Mouse (Mus musculus) macrophage (primary cell): ENCODE measurements around the gene Ddx3y. TPM values are rescaled to one million over a fixed set of nuclear protein-coding genes. Genes with fewer than 3 reads are reported as not detected.

Source experiments
- H3K27ac ChIP-seq: fragments of 350-480 bp; formaldehyde crosslinking; 2 replicates; pipeline ENCODE4 v1.9.0; 2021
- H3K36me3 ChIP-seq: fragments of 350-480 bp; formaldehyde crosslinking; 2 replicates; pipeline ENCODE4 v1.9.0; 2021; ENCODE audit errors: inconsistent target
- H3K4me3 ChIP-seq: fragments of 350-480 bp; formaldehyde crosslinking; 2 replicates; pipeline ENCODE4 v1.9.0; 2021; ENCODE audit errors: inconsistent target
- H3K79me2 ChIP-seq: fragments of 350-480 bp; formaldehyde crosslinking; 2 replicates; pipeline ENCODE4 v1.9.0; 2021; ENCODE audit errors: inconsistent target
- WGBS: methylation state at CpG from one replicate; pipeline ENCODE4 v1.1.7; 2026; ENCODE audit warnings: inconsistent platforms; ENCODE audit not compliant: missing documents; 5-methylcytosine and 5-hydroxymethylcytosine counted together
- polyA plus RNA-seq: library from polyadenylated mRNA; stranded (reverse); fragments of 250-400 nt; gene quantifications from 3 replicates; pipeline ENCODE4 v1.2.4, GENCODE M21; 2018; ENCODE audit warnings: inconsistent platforms
- total RNA-seq, 78 experiments: library from RNA; depleted of rRNA; stranded (reverse); fragments of 250-400 nt; gene quantifications; 1 replicate in 9 of 78; 2 replicates in 24 of 78; 3 replicates in 43 of 78; 4 replicates in 2 of 78; pipeline ENCODE4 v1.2.4; 2018; ENCODE audit warnings: inconsistent platforms in 56 of 78

Ddx3y gene
- total RNA-seq (2018; cell fraction: chromatin; rRNA removed): 1 to 10 TPM in 1 of 26 experiments, not detected in 25; 4.0 TPM
- not detected for total RNA-seq (2018; cell fraction: cytosol; rRNA removed)
- under 1 TPM in 1 of 26 experiments, not detected in 25; 0.86 TPM for total RNA-seq (2018; cell fraction: nucleus; rRNA removed)
- polyA plus RNA-seq: not detected in 3 replicates

- no CpG with 5 or more reads among the region's 31 CpGs for WGBS
- Histone ChIP-seq H3K4me3 (peak within 1 kb of the TSS; percentile 24), H3K27ac (0 out of 2 replicates have a peak within 1 kb of the TSS, but pooled peaks have one; percentile 13), H3K79me2 (peaks cover 16% of the 10 kb centered on the region; the same call in 1 of the 2 replicates), H3K36me3 (no peaks in the 10 kb centered on the region)
Observed at GRCm38 (mm10) chrY:1286171-1286795, at the start of gene Ddx3y. Gene Ddx3y, minus strand, starts transcription at chrY:1286629.

- no peak overlapping the region for H3K4me3 ChIP-seq
Observed at GRCm38 (mm10) chrY:1293708-1294107, 7.3 kb upstream of the Ddx3y start.

GRCm38 (mm10) chrY:1285735-1286134 lies 694 bp downstream of the Ddx3y start:
- 0% methylated on average over 3 of the region's 12 CpGs for WGBS
- Histone ChIP-seq H3K79me2 (peaks cover 16% of the 10 kb centered on the region; the same call in 1 of the 2 replicates), H3K36me3 (no peaks in the 10 kb centered on the region), H3K27ac (0 out of 2 replicates have a peak overlapping the region, but pooled peaks have one; percentile 13), H3K4me3 (peak overlapping the region; percentile 24)

More at GRCm38 (mm10) chrY:1293708-1294107, 7.3 kb upstream of the Ddx3y start:
- H3K27ac ChIP-seq: no peak overlapping the region
- H3K36me3 ChIP-seq: no peaks in the 10 kb centered on the region
- no peaks in the 10 kb centered on the region for H3K79me2 ChIP-seq

DNA sequence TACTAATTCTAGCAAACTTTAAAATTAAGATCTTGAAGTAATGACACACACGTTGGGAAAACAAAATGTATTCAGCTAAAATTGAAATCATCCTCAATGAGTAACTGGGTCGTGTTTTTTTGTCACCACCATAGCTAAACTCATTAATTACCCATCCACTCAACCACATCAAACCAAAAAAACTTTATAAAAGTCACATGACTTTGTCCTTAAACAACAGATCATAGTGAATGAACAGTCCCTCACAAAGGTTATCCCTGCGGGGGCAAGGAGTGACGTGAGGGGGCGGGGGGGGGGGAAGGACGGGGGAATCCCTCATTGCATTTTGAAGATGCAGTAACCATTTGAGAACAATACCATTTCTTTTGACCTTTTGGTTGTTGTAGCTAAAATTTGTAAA lies 40.3 kb downstream of the Ddx3y start:
- Histone ChIP-seq H3K4me3 (no peak overlapping the region), H3K36me3 (no peaks in the 10 kb centered on the region), H3K79me2 (peaks cover 13% of the 10 kb centered on the region; the same call in 1 of the 2 replicates), H3K27ac (no peak overlapping the region)
- no CpG with 5 or more reads among the region's 6 CpGs for WGBS

DNA sequence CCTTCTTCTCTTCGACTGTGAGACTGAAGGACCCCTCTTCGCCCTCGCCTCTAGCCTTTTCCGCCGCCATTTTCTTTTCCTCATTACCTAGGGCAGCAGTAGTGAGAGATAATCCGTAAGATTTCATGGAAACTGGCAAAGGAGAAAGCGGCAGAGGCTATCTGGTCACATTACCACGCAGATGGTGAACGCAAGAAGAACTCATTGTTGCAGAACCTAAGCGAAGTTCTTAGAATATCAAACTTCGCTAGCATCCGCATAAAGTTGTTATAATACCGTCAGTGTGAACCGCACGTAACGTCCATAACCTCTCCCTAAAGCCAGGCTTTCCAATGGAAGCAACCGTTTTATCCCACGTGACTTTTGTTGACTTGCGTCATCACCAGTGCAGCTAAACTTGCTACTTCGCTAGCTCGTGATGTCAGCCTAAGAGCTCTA lies 41.0 kb downstream of the Ddx3y start, which contains the start of gene Uty:
TSS of gene Uty (minus strand) at position 334 of the 438 bp plus-strand sequence.
- H3K79me2 ChIP-seq: peaks cover 13% of the 10 kb centered on the region; the same call in 1 of the 2 replicates
- H3K27ac ChIP-seq: peak within 1 kb of the TSS; percentile 29
- H3K4me3 ChIP-seq: peak within 1 kb of the TSS; percentile 22; the same call in 1 of the 2 replicates
- no peaks in the 10 kb centered on the region for H3K36me3 ChIP-seq
- 0% methylated on average over 6 of the region's 21 CpGs for WGBS

DNA sequence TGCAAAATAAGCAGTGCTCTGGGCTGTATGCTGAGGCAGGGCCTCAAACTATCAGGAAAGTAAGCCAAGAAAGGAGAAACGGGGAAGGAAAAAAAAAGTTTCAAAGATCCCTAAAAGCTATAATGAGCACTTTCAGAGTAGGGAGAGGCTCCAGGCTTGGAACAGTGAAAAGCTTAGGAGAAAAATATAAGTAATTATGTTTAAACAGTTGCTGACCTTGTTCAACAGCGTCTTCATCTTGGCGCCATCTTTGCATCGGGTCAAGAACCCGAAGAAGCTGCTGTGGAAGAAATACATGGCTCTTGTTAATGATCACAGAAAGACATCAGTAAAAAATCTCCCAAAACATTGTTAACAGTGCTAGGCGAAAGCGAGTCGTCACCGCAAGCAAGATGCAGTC lies 41.5 kb downstream of the Ddx3y start:
- WGBS: no CpG with 5 or more reads among the region's 9 CpGs
- Histone ChIP-seq H3K4me3 (peak overlapping the region; percentile 22; the same call in 1 of the 2 replicates), H3K79me2 (peaks cover 13% of the 10 kb centered on the region; the same call in 1 of the 2 replicates), H3K27ac (peak overlapping the region; percentile 29), H3K36me3 (no peaks in the 10 kb centered on the region)

- H3K27ac ChIP-seq: no peak overlapping the region
Observed at GRCm38 (mm10) chrY:1244421-1244820, 42.0 kb downstream of the Ddx3y start.

DNA sequence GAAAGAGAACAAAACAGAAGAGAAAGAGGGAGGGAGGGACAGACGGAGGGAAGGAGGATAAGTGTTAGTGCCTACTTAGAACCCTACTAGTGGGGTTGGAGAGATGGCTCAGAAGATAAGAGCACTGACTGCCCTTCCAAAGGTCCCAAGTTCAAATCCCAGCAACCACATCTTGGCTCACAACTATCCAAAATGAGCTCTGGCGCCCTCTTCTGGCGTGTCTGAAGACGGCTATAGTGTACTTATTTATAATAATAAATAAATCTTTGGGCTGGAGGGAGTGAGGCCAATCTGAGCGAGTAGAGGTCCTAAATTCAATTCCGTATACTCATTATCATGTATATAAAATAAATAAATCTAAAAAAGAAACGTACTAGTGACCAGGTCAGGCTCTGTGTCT lies 66.4 kb downstream of the Ddx3y start:
- WGBS: no CpG with 5 or more reads among the region's 7 CpGs
- Histone ChIP-seq H3K4me3 (no peak overlapping the region), H3K36me3 (no peaks in the 10 kb centered on the region), H3K27ac (no peak overlapping the region), H3K79me2 (no peaks in the 10 kb centered on the region; the same call in 1 of the 2 replicates)

More at GRCm38 (mm10) chrY:1244421-1244820, 42.0 kb downstream of the Ddx3y start:
- H3K79me2 ChIP-seq: peaks cover 13% of the 10 kb centered on the region; the same call in 1 of the 2 replicates
- WGBS: no CpG with 5 or more reads among the region's 5 CpGs
- no peaks in the 10 kb centered on the region for H3K36me3 ChIP-seq
- H3K4me3 ChIP-seq: no peak overlapping the region; the same call in 1 of the 2 replicates

Other genes starting within 250 kb of the Ddx3y start
- gene Uty, start 40.9 kb downstream of the Ddx3y start, polyA plus RNA-seq: not detected in 3 replicates
- not detected in 3 replicates for gene Usp9y, start 173.2 kb upstream of the Ddx3y start, polyA plus RNA-seq